Mouse (Mus musculus): ENCODE results near the gene Atf4. TPM values are rescaled to one million over a fixed set of nuclear protein-coding genes. Genes with fewer than 3 reads are reported as not detected.

The Atf4 gene
- polyA plus RNA-seq, 1 experiment from 2014 or later, result 150 TPM

GRCm38 (mm10) chr15:80219705-80220657 lies 35.0 kb upstream of the Atf4 start:
- Histone ChIP-seq H3K27ac (ENCODE audit: low read length) (peak overlapping the region; percentile 21; the same call in 1 of the 2 replicates), H3K4me3 (replicated peaks; ENCODE audit: low read length) (no peak overlapping the region), H3K9ac (ENCODE audit: low read length) (peak overlapping the region; percentile 42; the same call in 1 of the 2 replicates), H3K9me3 (replicated peaks; ENCODE audit: control insufficient read depth, low read length) (no peaks in the 10 kb centered on the region), H3K4me1 (ENCODE audit: control insufficient read depth, insufficient read depth, low read length) (peaks cover 8% of the 10 kb centered on the region; the same call in 1 of the 2 replicates), H3K27me3 (ENCODE audit: control insufficient read depth, insufficient read depth, low read length) (no peaks in the 10 kb centered on the region), H3K36me3 (ENCODE audit: control insufficient read depth, insufficient read depth, low read length) (no peaks in the 10 kb centered on the region), H3K4me2 (ENCODE audit: low read depth, low read length) (0 out of 2 replicates have a peak overlapping the region, but pooled peaks have one; percentile 21)
- WGBS, result 56% methylated on average over 4 of the region's 4 CpGs
- ATAC-seq (ENCODE audit: insufficient read depth, low FRiP score), result no peak

DNA sequence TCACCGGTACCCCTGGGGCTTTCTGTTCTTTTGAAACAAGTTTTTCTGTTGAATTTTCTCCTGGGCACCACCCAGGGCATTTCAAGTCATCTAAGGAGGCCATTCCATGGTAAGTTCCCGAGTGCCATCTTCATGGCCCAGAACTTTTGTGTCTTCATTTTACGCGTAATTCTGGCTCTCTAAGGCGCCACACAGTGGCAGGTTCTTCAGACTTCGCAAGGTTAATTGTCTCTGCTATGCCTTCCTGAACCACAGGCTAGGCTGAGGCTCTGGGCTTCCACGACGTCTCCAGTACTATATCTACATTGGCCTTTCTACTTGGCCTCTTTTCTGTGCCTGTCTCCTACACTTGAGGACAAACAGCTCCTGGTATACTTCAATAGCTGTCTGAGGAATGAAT lies 34.0 kb upstream of the Atf4 start:
- Histone ChIP-seq H3K9me3 (replicated peaks; ENCODE audit: control insufficient read depth, low read length) (no peaks in the 10 kb centered on the region), H3K4me1 (ENCODE audit: control insufficient read depth, insufficient read depth, low read length) (peaks cover 8% of the 10 kb centered on the region; the same call in 1 of the 2 replicates), H3K27me3 (ENCODE audit: control insufficient read depth, insufficient read depth, low read length) (no peaks in the 10 kb centered on the region), H3K4me3 (replicated peaks; ENCODE audit: low read length) (no peak overlapping the region), H3K36me3 (ENCODE audit: control insufficient read depth, insufficient read depth, low read length) (no peaks in the 10 kb centered on the region), H3K9ac (ENCODE audit: low read length) (no peak overlapping the region), H3K4me2 (ENCODE audit: low read depth, low read length) (no peak overlapping the region), H3K27ac (ENCODE audit: low read length) (no peak overlapping the region)
- no peak for ATAC-seq (ENCODE audit: insufficient read depth, low FRiP score)
- 70% methylated on average over 8 of the region's 8 CpGs for WGBS

DNA sequence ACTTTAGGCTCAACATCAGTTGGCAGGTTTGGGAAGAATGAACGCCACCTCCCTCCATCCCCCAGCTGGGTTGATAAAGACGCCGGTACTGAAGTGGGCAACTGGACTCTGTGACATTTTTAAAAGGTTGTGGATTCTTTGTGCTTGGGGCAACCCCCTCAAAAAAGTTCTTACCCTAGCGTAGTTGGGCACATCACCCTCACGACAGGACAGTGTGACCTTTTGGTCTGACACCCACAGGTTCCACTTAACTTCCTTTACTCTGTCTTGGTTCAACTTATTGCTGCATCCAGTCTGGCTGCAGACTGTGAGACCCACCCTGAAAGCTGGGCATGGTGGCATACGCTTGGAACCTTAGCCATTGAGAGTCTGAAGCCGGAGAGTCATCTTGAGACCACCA lies 31.2 kb upstream of the Atf4 start:
- H3K9me3 ChIP-seq (replicated peaks; ENCODE audit: control insufficient read depth, low read length), result no peaks in the 10 kb centered on the region
- no peak overlapping the region for H3K4me3 ChIP-seq (replicated peaks; ENCODE audit: low read length)
- no peak for ATAC-seq (ENCODE audit: insufficient read depth, low FRiP score)
- no peak overlapping the region for H3K9ac ChIP-seq (ENCODE audit: low read length)
- no peaks in the 10 kb centered on the region for H3K36me3 ChIP-seq (ENCODE audit: control insufficient read depth, insufficient read depth, low read length)
- H3K4me2 ChIP-seq (ENCODE audit: low read depth, low read length), result no peak overlapping the region
- H3K27ac ChIP-seq (ENCODE audit: low read length), result no peak overlapping the region
- H3K4me1 ChIP-seq (ENCODE audit: control insufficient read depth, insufficient read depth, low read length), result peaks cover 8% of the 10 kb centered on the region; the same call in 1 of the 2 replicates
- WGBS, result 88% methylated on average over 7 of the region's 7 CpGs
- H3K27me3 ChIP-seq (ENCODE audit: control insufficient read depth, insufficient read depth, low read length), result no peaks in the 10 kb centered on the region

- Histone ChIP-seq H3K4me1 (ENCODE audit: control insufficient read depth, insufficient read depth, low read length) (no peaks in the 10 kb centered on the region), H3K27ac (ENCODE audit: low read length) (no peak overlapping the region), H3K36me3 (ENCODE audit: control insufficient read depth, insufficient read depth, low read length) (no peaks in the 10 kb centered on the region), H3K27me3 (ENCODE audit: control insufficient read depth, insufficient read depth, low read length) (no peaks in the 10 kb centered on the region), H3K9ac (ENCODE audit: low read length) (no peak overlapping the region), H3K4me3 (replicated peaks; ENCODE audit: low read length) (no peak overlapping the region), H3K4me2 (ENCODE audit: low read depth, low read length) (no peak overlapping the region), H3K9me3 (replicated peaks; ENCODE audit: control insufficient read depth, low read length) (no peaks in the 10 kb centered on the region)
- WGBS, result 28% methylated on average over 9 of the region's 9 CpGs
- peak; percentile 59; the same call in 1 of the 2 replicates for ATAC-seq (ENCODE audit: insufficient read depth, low FRiP score)
Observed at GRCm38 (mm10) chr15:80225208-80225607, 29.8 kb upstream of the Atf4 start.

- H3K27me3 ChIP-seq (ENCODE audit: control insufficient read depth, insufficient read depth, low read length), result no peaks in the 10 kb centered on the region
- H3K4me3 ChIP-seq (replicated peaks; ENCODE audit: low read length), result no peak overlapping the region
- no peak overlapping the region for H3K4me2 ChIP-seq (ENCODE audit: low read depth, low read length)
- ATAC-seq (ENCODE audit: insufficient read depth, low FRiP score), result no peak
- H3K27ac ChIP-seq (ENCODE audit: low read length), result no peak overlapping the region
- no peak overlapping the region for H3K9ac ChIP-seq (ENCODE audit: low read length)
- H3K36me3 ChIP-seq (ENCODE audit: control insufficient read depth, insufficient read depth, low read length), result no peaks in the 10 kb centered on the region
- no peaks in the 10 kb centered on the region for H3K4me1 ChIP-seq (ENCODE audit: control insufficient read depth, insufficient read depth, low read length)
- H3K9me3 ChIP-seq (replicated peaks; ENCODE audit: control insufficient read depth, low read length), result no peaks in the 10 kb centered on the region
- WGBS, result 49% methylated on average over 2 of the region's 2 CpGs
Observed at GRCm38 (mm10) chr15:80225796-80226195, 29.2 kb upstream of the Atf4 start.

DNA sequence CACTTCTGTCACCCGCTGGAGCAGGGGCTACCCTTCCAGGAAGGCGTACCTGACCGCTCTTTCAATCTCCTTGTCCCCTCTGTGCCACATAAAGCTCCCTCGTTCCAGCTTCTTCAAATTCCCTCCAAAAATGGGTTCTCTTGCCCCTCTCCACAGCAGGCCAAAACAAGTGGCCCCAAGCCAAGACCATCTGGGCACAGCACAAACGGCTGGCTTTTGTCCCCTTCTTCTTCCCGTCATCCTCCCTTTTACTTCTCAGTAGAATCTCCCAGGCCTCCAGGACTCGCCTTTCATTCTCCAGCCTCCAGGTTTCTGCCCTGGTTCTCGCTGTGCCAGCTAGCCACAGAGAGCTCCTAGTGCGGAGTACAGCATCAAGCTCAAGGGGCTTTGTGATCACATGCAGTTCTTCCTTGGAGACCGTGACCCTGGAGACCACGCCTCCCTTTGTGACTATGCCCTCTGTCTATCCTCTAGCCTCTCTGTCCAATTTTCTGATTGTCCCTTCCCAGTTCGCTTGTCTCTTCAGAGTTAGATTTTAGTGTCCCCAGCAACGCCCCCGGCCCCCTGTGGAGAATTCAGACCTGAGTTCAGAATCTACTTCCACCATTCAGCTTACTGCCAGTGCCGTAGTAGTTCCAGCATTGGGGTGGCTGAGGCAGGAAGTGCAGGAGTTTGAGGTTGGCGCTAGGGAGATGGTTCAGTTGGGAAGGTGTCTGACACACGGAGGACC lies 26.7 kb upstream of the Atf4 start:
- H3K4me3 ChIP-seq (replicated peaks; ENCODE audit: low read length), result no peak overlapping the region
- no peaks in the 10 kb centered on the region for H3K36me3 ChIP-seq (ENCODE audit: control insufficient read depth, insufficient read depth, low read length)
- no peak overlapping the region for H3K27ac ChIP-seq (ENCODE audit: low read length)
- H3K27me3 ChIP-seq (ENCODE audit: control insufficient read depth, insufficient read depth, low read length), result no peaks in the 10 kb centered on the region
- no peak overlapping the region for H3K9ac ChIP-seq (ENCODE audit: low read length)
- no peak overlapping the region for H3K4me2 ChIP-seq (ENCODE audit: low read depth, low read length)
- WGBS, result 78% methylated on average over 17 of the region's 17 CpGs
- no peak for ATAC-seq (ENCODE audit: insufficient read depth, low FRiP score)
- H3K4me1 ChIP-seq (ENCODE audit: control insufficient read depth, insufficient read depth, low read length), result peaks cover under 1% of the 10 kb centered on the region; the same call in 1 of the 2 replicates
- no peaks in the 10 kb centered on the region for H3K9me3 ChIP-seq (replicated peaks; ENCODE audit: control insufficient read depth, low read length)

DNA sequence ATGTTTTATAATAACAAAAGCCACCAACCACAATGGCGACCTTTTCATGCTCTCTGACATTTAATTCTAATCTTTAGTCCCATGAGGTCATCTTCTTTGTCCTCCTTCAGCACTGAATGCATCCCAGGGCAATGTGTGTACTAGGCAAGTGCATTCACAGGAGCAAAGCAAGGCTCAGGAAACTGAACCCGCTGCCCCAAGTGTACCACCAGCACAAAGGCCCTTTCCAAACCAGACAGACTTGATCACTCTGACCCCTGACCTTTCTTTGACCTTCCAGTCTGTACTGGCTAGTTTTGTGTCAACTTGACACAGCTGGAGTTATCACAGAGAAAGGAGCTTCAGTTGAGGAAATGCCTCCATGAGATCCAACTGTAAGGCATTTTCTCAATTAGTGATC lies 22.7 kb upstream of the Atf4 start:
- Histone ChIP-seq H3K9me3 (replicated peaks; ENCODE audit: control insufficient read depth, low read length) (no peaks in the 10 kb centered on the region), H3K4me2 (ENCODE audit: low read depth, low read length) (no peak overlapping the region), H3K27ac (ENCODE audit: low read length) (no peak overlapping the region), H3K9ac (ENCODE audit: low read length) (no peak overlapping the region), H3K4me3 (replicated peaks; ENCODE audit: low read length) (no peak overlapping the region), H3K27me3 (ENCODE audit: control insufficient read depth, insufficient read depth, low read length) (no peaks in the 10 kb centered on the region), H3K36me3 (ENCODE audit: control insufficient read depth, insufficient read depth, low read length) (peaks cover 3% of the 10 kb centered on the region; the same call in 1 of the 2 replicates), H3K4me1 (ENCODE audit: control insufficient read depth, insufficient read depth, low read length) (peaks cover 10% of the 10 kb centered on the region)
- 67% methylated on average over 2 of the region's 2 CpGs for WGBS
- ATAC-seq (ENCODE audit: insufficient read depth, low FRiP score), result no peak

GRCm38 (mm10) chr15:80233053-80233452 lies 21.9 kb upstream of the Atf4 start:
- H3K4me2 ChIP-seq (ENCODE audit: low read depth, low read length), result peak overlapping the region; percentile 51; the same call in 1 of the 2 replicates
- H3K27ac ChIP-seq (ENCODE audit: low read length), result peak overlapping the region; percentile 89
- H3K4me1 ChIP-seq (ENCODE audit: control insufficient read depth, insufficient read depth, low read length), result peaks cover 10% of the 10 kb centered on the region
- no peak overlapping the region; the same call in 1 of the 2 replicates for H3K9ac ChIP-seq (ENCODE audit: low read length)
- no peak overlapping the region for H3K4me3 ChIP-seq (replicated peaks; ENCODE audit: low read length)
- H3K9me3 ChIP-seq (replicated peaks; ENCODE audit: control insufficient read depth, low read length), result no peaks in the 10 kb centered on the region
- peaks cover 3% of the 10 kb centered on the region; the same call in 1 of the 2 replicates for H3K36me3 ChIP-seq (ENCODE audit: control insufficient read depth, insufficient read depth, low read length)
- 58% methylated on average over 4 of the region's 4 CpGs for WGBS
- no peak for ATAC-seq (ENCODE audit: insufficient read depth, low FRiP score)
- H3K27me3 ChIP-seq (ENCODE audit: control insufficient read depth, insufficient read depth, low read length), result no peaks in the 10 kb centered on the region
